Mouse (Mus musculus) frontal cortex, adult 2 months (tissue): Measurements from ENCODE around the gene Phgdh. TPM values are rescaled to one million over a fixed set of nuclear protein-coding genes. Genes with fewer than 3 reads are reported as not detected.
A peak's percentile ranks its signal among the peaks of the same experiment; 100 is the strongest.

Source experiments
- DNase-seq, 2 experiments: peaks; one replicate each; pipeline ENCODE4 v3.0.0; 2022; ENCODE audit warnings: low spot score in 1 of 2; ENCODE audit errors: extremely low spot score in 1 of 2
- polyA plus RNA-seq: library from polyadenylated mRNA; depleted of rRNA; stranded (reverse); fragments of >200 nt; gene quantifications from 2 replicates; pipeline ENCODE4 v1.2.3, GENCODE M21; 2012; rRNA removed

Phgdh gene
- 119 and 136 TPM in 2 replicates for polyA plus RNA-seq

GRCm38 (mm10) chr3:98339706-98340109, at the start of gene Phgdh:
Gene Phgdh (minus strand): TSS chr3:98339990.
- peak in 1 of 2 experiments; percentile 49 for DNase-seq

GRCm38 (mm10) chr3:98389305-98389704, 49.5 kb upstream of the Phgdh start:
- no peak for DNase-seq

GRCm38 (mm10) chr3:98387756-98388155, 48.0 kb upstream of the Phgdh start:
- DNase-seq, result no peak

GRCm38 (mm10) chr3:98387086-98387485, 47.3 kb upstream of the Phgdh start:
- DNase-seq, result no peak

GRCm38 (mm10) chr3:98383024-98383790, 43.4 kb upstream of the Phgdh start:
- no peak for DNase-seq

- DNase-seq, result peak; percentile 55 to 84
Measured at GRCm38 (mm10) chr3:98382246-98382939, 42.6 kb upstream of the Phgdh start, which contains the start of gene Zfp697. Gene Zfp697 (plus strand): TSS chr3:98382461.

GRCm38 (mm10) chr3:98381677-98382245, 42.0 kb upstream of the Phgdh start:
- no peak for DNase-seq

GRCm38 (mm10) chr3:98379236-98379635, 39.4 kb upstream of the Phgdh start:
- no peak for DNase-seq

- no peak for DNase-seq
Measured at GRCm38 (mm10) chr3:98378267-98378666, 38.5 kb upstream of the Phgdh start.

GRCm38 (mm10) chr3:98374980-98375379, 35.2 kb upstream of the Phgdh start:
- DNase-seq, result no peak

GRCm38 (mm10) chr3:98374062-98374719, 34.4 kb upstream of the Phgdh start:
- DNase-seq, result no peak

- DNase-seq, result no peak
Measured at GRCm38 (mm10) chr3:98368776-98369175, 29.0 kb upstream of the Phgdh start.

- no peak for DNase-seq
Measured at GRCm38 (mm10) chr3:98368283-98368682, 28.5 kb upstream of the Phgdh start.

GRCm38 (mm10) chr3:98366823-98367222, 27.0 kb upstream of the Phgdh start:
- no peak for DNase-seq

GRCm38 (mm10) chr3:98366086-98366485, 26.3 kb upstream of the Phgdh start:
- no peak for DNase-seq

- peak in 1 of 2 experiments; percentile 75 for DNase-seq
Measured at GRCm38 (mm10) chr3:98362753-98363152, 23.0 kb upstream of the Phgdh start.

GRCm38 (mm10) chr3:98356632-98357370, 17.0 kb upstream of the Phgdh start:
- no peak for DNase-seq

GRCm38 (mm10) chr3:98356026-98356365, 16.2 kb upstream of the Phgdh start:
- no peak for DNase-seq

GRCm38 (mm10) chr3:98355344-98356025, 15.7 kb upstream of the Phgdh start:
- DNase-seq, result no peak

- peak in 1 of 2 experiments; percentile 91 for DNase-seq
Measured at GRCm38 (mm10) chr3:98353892-98354291, 14.1 kb upstream of the Phgdh start.
